Mouse (Mus musculus): ENCODE results near the gene Ppig.

DNA sequence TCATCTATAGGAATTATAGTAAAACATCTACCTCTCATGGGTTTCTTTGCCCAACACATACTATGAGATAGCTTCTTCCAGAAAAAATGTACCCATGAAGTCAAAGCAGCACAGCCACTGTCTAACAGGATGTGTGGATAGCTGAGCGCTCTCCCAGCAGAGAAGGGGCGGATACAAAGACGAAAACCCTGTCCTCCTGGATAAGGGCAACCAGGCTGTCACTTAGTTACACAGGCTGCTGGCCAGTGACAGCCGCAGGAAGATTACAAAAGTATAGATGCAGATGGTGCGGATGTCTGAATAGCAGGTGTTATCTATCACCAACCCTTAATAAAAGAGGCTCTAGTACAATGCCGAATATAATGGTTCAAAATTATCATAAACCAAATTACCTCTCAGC lies 31.5 kb upstream of the Ppig start:
- TF ChIP-seq CTCF (IDR thresholded peaks at IDR 0.05; ENCODE audit: low read depth, low read length): no peak
- no peak for TF ChIP-seq POLR2A (IDR thresholded peaks at IDR 0.05; ENCODE audit: insufficient read depth, low read length)

Measured in ES-Bruce4 (cell line).